Mouse (Mus musculus) hindbrain, embryonic 11.5 days (tissue): ENCODE data around the gene Tagap1. TPM values are rescaled to one million over a fixed set of nuclear protein-coding genes. Genes with fewer than 3 reads are reported as not detected.
"Not testable (repeated sequence)": the region's sequence is repeated elsewhere in the genome, so short reads cannot be mapped to it uniquely, and the experiment has no call there.

Source experiments
- ATAC-seq: fragments of 200-750 bp; cut with Nextera tagmentation; 2 replicates; pipeline ENCODE4 v1.8.0; 2017; ENCODE audit warnings: mild to moderate bottlenecking, moderate TSS enrichment, moderate library complexity; ENCODE audit not compliant: low FRiP score
- DNase-seq: peaks from one replicate; pipeline ENCODE4 v3.0.0-alpha.2; 2015; ENCODE audit warnings: low spot score
- H3K27ac ChIP-seq: fragments of 300-500 bp; sonication (generic); 2 replicates; pipeline ENCODE4 v1.5.1; 2014; ENCODE audit warnings: mild to moderate bottlenecking, low read depth, low read length
- H3K27me3 ChIP-seq: fragments of 300-500 bp; sonication (generic); 2 replicates; pipeline ENCODE4 v1.6.1; 2014; ENCODE audit warnings: mild to moderate bottlenecking, low read length, moderate library complexity, mixed read lengths; ENCODE audit not compliant: control insufficient read depth, insufficient read depth
- H3K36me3 ChIP-seq: fragments of 300-500 bp; sonication (generic); 2 replicates; pipeline ENCODE4 v1.6.1; 2014; ENCODE audit warnings: mild to moderate bottlenecking, low read length, moderate library complexity, mixed read lengths; ENCODE audit not compliant: control insufficient read depth, insufficient read depth
- H3K4me1 ChIP-seq: fragments of 300-500 bp; sonication (generic); replicated peaks from 2 replicates; pipeline ENCODE4 v1.6.1; 2014; ENCODE audit warnings: low read length, mixed read lengths; ENCODE audit not compliant: control insufficient read depth, insufficient read depth
- H3K4me2 ChIP-seq: fragments of 300-500 bp; sonication (generic); replicated peaks from 2 replicates; pipeline ENCODE4 v1.6.1; 2014; ENCODE audit warnings: mild to moderate bottlenecking, low read depth, low read length
- H3K4me3 ChIP-seq: fragments of 300-500 bp; sonication (generic); 2 replicates; pipeline ENCODE4 v1.5.1; 2014; ENCODE audit warnings: low read depth, low read length
- H3K9ac ChIP-seq: fragments of 300-500 bp; sonication (generic); 2 replicates; pipeline ENCODE4 v1.6.1; 2014; ENCODE audit warnings: low read depth, low read length
- H3K9me3 ChIP-seq: fragments of 300-500 bp; sonication (generic); 2 replicates; pipeline ENCODE4 v1.6.1; 2016; ENCODE audit warnings: low read length; ENCODE audit not compliant: control insufficient read depth
- WGBS: fragments of 180-500 bp; shearing (Covaris S2); extraction: QIAGEN DNeasy Blood & Tissue Kit; methylation state at CpG from one replicate; pipeline ENCODE4 v1.1.7; 2014; 5-methylcytosine and 5-hydroxymethylcytosine counted together
- polyA plus RNA-seq: library from polyadenylated mRNA; unstranded; fragments of >200 nt; fragmentation: Nextera tagmentation; extraction: Ambion mirVana; gene quantifications from 2 replicates; pipeline ENCODE4 v1.2.1, GENCODE M21; 2014

Tagap1 gene
- polyA plus RNA-seq, 1 experiment from 2014 or later, result 57.1 TPM

DNA sequence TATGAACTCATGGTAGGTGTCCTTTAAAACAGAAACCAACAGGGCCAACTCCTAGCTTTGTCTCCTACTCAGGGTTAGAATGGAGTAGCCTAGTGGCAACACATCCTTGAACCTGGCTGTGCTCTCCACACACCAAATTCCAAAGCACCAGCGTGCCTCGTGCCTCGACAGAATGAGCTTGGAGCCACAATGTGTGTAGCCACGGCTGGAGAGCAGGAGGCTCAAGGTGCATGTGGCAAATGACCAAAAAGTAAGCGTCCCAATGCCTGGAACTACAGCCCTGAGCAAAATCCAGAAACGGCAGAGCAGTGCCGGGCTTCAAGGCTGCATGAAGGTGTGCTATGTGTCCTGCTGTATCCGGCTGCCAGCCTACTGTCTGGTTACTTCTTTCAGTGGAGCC is 10.3 kb upstream of the Tagap1 start:
- H3K27me3 ChIP-seq, H3K4me3 ChIP-seq, H3K4me1 ChIP-seq, H3K27ac ChIP-seq, H3K9me3 ChIP-seq, ATAC-seq, H3K36me3 ChIP-seq, DNase-seq, H3K9ac ChIP-seq, H3K4me2 ChIP-seq: not testable (repeated sequence)
- 82% methylated on average over 8 of the region's 8 CpGs for WGBS

DNA sequence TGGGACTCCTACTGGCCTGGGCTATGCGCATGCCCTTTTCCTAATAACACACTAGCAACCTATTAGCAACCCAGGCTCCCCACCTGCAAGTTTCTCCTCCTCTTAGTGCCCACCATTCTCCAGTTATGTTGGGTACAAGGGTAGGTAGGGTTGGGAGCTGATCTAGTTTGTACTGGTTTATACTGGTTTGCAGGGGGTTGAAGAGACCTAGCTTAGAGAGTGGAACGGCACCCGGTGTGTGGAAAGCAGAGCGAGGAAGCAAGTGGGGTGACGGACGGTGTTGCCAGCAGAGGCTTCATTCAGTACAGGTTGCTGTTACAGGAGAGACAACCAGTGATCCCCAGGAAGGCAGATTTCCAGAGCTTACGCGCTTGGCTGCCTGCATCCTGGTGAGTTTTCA is 9.4 kb upstream of the Tagap1 start, which contains the start of gene Rnaset2b:
Rnaset2b (plus strand) TSS at position 301 of the 400 bp plus-strand sequence.
- H3K4me1 ChIP-seq, H3K27ac ChIP-seq, DNase-seq, H3K4me2 ChIP-seq, ATAC-seq, H3K4me3 ChIP-seq, H3K9ac ChIP-seq, H3K9me3 ChIP-seq, H3K27me3 ChIP-seq, H3K36me3 ChIP-seq: not testable (repeated sequence)
- WGBS, result no CpG with 5 or more reads among the region's 8 CpGs

DNA sequence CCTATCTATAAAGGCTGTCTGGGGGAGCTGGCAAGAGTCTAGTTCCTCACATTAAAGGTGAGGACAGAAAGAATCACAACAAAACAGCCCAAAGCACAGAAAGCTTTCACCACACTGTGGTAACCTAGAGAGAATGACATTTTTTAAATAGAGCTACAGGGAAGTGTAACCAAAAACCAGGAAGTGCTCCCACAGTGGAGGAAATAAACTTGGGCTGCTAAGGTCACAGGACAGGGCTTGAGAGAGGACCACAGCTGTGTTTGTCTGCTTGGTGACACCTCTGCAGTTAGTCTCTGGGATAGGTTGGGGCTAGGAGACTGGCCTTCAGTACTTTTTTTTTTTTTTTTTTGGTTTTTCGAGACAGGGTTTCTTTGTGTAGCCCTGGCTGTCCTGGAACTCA is 6.7 kb upstream of the Tagap1 start:
- not testable (repeated sequence) for DNase-seq, H3K27ac ChIP-seq, ATAC-seq

DNA sequence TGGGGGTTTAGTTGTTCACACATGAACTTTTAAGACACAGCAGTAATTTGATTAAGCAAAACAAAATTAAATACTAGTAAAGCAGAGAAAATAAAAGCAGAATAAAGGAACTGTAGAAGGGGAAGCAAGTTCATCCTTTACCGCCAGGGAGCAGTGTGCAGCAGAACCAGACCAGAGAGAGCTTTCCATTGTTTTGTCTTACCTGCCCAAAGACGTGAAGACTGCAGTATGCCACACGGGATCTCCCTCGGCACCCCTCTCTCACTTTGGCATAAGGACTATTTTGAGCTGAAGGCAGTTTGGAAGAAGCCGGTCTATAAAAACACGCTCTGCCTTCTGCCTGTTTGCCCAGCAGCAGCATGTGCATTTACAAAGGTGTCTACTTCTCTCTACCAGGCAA is 4.4 kb upstream of the Tagap1 start:
- not testable (repeated sequence) for H3K27me3 ChIP-seq, H3K9ac ChIP-seq, ATAC-seq, H3K4me1 ChIP-seq, H3K27ac ChIP-seq, H3K4me3 ChIP-seq, H3K4me2 ChIP-seq, H3K36me3 ChIP-seq, H3K9me3 ChIP-seq
- peak; percentile 31 for DNase-seq
- 13% methylated on average over 5 of the region's 6 CpGs for WGBS

More for the DNA sequence above, 6.7 kb upstream of the Tagap1 start:
- not testable (repeated sequence) for H3K9ac ChIP-seq, H3K4me1 ChIP-seq, H3K27me3 ChIP-seq, H3K9me3 ChIP-seq, H3K4me3 ChIP-seq, H3K4me2 ChIP-seq, H3K36me3 ChIP-seq
- 17% methylated on average over 1 of the region's 1 CpGs for WGBS

DNA sequence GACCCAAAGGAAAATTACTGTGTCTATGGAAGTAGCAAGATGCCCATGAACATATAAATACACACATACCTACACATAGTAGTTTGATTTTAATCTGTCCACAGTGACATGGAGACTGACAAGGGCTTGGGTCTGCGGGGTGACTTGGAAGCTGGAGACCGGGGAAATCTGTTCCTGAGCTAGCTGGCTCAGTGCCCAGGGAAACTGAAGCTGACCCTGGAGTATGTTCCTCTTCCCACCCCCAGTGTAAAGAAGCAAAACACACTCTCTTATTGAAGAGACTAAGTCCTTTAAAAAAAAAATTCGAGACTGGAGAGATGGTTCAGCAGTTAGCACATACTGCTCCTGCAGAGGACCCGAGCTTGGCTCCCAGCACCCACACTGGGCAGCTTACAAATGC is 2.0 kb upstream of the Tagap1 start:
- not testable (repeated sequence) for H3K27ac ChIP-seq, H3K9ac ChIP-seq, H3K36me3 ChIP-seq, ATAC-seq, H3K4me2 ChIP-seq, H3K9me3 ChIP-seq, H3K27me3 ChIP-seq, H3K4me1 ChIP-seq, H3K4me3 ChIP-seq, DNase-seq
- WGBS, result 90% methylated on average over 4 of the region's 4 CpGs

DNA sequence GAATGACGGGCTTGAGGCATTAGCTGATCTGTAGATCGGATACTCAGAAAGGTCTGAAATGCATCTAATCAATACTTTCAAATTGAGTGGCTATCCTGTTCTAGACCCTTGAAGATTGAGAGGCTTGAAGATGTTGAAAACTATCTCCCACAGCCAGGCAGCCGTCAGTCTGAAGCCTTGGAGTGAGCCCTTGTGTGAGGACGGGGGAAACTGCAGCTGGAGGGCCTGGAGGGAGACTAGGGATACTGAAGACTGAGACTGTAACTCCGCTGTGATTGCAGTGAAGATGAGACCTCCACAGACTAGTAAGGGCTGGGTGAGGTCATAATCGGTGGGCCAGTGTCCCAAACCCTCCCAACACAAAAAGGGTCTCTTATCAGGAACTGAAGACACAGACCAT is 1.4 kb upstream of the Tagap1 start:
- WGBS, result 62% methylated on average over 3 of the region's 6 CpGs
- not testable (repeated sequence) for H3K4me2 ChIP-seq, ATAC-seq, H3K9me3 ChIP-seq, DNase-seq, H3K27me3 ChIP-seq, H3K4me1 ChIP-seq, H3K4me3 ChIP-seq, H3K27ac ChIP-seq, H3K9ac ChIP-seq, H3K36me3 ChIP-seq

DNA sequence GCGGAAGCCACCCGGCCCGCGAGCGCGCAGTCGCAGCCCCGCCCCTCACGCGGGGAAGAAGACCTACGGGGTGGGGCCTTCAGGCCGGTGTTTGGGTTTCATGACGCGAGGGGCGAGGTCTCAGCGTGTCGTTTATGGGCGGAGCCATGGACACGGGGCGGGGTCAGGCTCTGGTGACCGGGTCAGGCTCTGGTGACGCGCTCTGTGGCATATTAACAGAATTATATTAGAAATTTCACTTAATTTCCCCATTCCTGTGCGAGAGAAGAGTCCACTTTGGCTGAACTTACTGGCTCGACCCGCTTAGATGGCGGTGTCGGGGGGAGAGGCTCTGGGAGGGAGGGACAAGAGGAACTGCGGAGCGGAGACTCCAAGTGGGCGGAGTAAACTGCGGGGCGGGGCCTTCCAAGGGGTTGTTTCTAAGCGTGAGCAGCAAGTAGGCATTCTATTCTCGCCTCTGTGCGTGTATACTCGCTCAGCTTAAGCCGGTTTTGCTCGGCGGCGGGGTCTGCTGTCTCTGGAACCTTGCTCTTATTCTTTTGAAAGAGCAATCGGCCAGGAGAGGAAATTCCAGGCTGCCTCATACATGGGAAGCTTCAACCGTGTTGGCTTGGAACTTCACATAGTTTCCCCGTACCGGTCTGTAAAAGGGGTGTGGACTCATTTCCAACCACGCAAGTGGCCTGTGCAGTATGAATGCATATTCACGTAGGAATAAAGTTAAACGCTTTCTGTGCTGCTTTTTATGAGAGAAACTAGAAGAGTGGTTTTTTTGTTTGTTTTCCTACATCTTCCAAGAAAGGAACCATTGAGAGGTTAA is 435 bp upstream of the Tagap1 start:
- not testable (repeated sequence) for DNase-seq, H3K36me3 ChIP-seq, H3K9ac ChIP-seq, H3K4me1 ChIP-seq, H3K9me3 ChIP-seq, H3K27ac ChIP-seq, H3K27me3 ChIP-seq
- H3K4me3 ChIP-seq, result peak overlapping the region; percentile 43
- under 1% methylated on average over 12 of the region's 48 CpGs for WGBS
- H3K4me2 ChIP-seq, result peak overlapping the region; percentile 14; the same call in 1 of the 2 replicates
- ATAC-seq, result peak; percentile 98

DNA sequence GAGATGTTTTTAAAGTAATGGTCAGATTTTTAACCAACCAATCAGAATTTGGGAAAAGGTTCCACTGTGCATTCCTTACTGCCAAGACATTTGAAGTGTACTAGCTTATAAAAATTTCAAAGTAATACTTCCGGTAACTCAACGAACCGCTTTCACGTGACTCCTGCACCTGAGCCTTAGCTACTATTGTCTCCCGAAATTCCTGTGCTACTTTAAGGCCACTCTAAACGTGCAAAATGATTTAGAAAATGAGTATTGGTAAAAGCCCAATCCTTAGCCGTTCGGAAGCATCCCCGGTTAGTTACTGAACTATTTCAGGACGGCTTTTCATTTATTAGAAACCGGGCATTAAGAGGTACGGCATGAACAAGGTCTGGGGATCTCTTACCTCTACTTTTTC is 607 bp downstream of the Tagap1 start:
- not testable (repeated sequence) for H3K36me3 ChIP-seq, ATAC-seq, H3K4me1 ChIP-seq, H3K9me3 ChIP-seq, H3K27me3 ChIP-seq, H3K27ac ChIP-seq, DNase-seq
- Histone ChIP-seq H3K4me2 (peak overlapping the region; percentile 25; the same call in 1 of the 2 replicates), H3K4me3 (peak overlapping the region; percentile 43), H3K9ac (peak overlapping the region; percentile 47)
- WGBS, result 0% methylated on average over 11 of the region's 12 CpGs
